Mouse (Mus musculus) colon, adult 2 months (tissue): ENCODE measurements around the gene Cpeb1. TPM values are rescaled to one million over a fixed set of nuclear protein-coding genes. Genes with fewer than 3 reads are reported as not detected.

Experiments used
- polyA plus RNA-seq: library from polyadenylated mRNA; depleted of rRNA; stranded (reverse); fragments of >200 nt; gene quantifications from 2 replicates; pipeline ENCODE4 v1.2.3, GENCODE M21; 2012; rRNA removed

Cpeb1 gene
- 2.5 and 2.7 TPM in 2 replicates for polyA plus RNA-seq

DNA sequence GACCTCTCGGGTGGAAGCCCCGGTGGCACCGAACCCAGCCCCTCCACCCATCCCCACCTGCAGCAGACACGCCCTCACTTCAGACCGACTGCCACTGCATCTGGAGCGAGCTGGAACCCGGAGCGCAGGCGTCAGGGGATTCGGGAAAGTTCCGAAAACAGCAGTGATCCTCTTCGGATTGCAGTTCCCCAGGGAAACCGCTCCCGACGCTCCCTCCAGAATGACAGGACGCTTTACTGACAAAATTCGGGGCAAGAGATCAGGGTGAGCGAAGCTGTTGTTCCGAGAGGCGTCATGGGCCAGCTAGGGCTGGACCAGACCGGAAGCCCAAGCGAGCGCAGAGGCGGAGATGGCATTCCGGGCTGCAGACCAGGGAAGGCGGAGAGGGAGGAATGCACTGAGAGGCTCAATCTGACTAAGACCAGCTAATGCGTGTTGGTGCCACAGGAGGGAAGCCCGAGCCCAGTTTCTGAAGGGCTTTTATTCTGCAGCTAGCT is at the start of gene Cpeb1:
TSS of gene Cpeb1 (minus strand) at position 311 of the 497 bp plus-strand sequence.

GRCm38 (mm10) chr7:81498181-81498580 is 42.9 kb upstream of the Cpeb1 start, which contains the start of gene BC048679:
TSS of gene BC048679 (minus strand) at chr7:81498281.

GRCm38 (mm10) chr7:81493331-81494021 is 38.2 kb upstream of the Cpeb1 start, which contains the start of gene Ap3b2:
TSS of gene Ap3b2 (minus strand) at chr7:81493925.

GRCm38 (mm10) chr7:81344544-81345446 is 110.5 kb downstream of the Cpeb1 start, which contains the start of gene Rps17:
TSS of gene Rps17 (minus strand) at chr7:81345254.

Other genes starting within 250 kb of the Cpeb1 start
- 5.7 and 6.2 TPM in 2 replicates for gene Pde8a, start 241.9 kb downstream of the Cpeb1 start, polyA plus RNA-seq
- 849 and 918 TPM in 2 replicates for gene Rps17, start 110.2 kb downstream of the Cpeb1 start, polyA plus RNA-seq
- 2.7 and 3.1 TPM in 2 replicates for gene Ap3b2, start 38.5 kb upstream of the Cpeb1 start, polyA plus RNA-seq
- gene BC048679, start 42.8 kb upstream of the Cpeb1 start, polyA plus RNA-seq: not detected in 2 replicates
- gene Fsd2, start 111.5 kb upstream of the Cpeb1 start, polyA plus RNA-seq: 0.02 TPM in 1 of 2 replicates, not detected in the other
- gene Whamm, start 115.8 kb upstream of the Cpeb1 start, polyA plus RNA-seq: 38.1 and 40.2 TPM in 2 replicates